Mouse (Mus musculus) inflammation-experienced regulatory T-cells, adult 6 months (primary cell): ENCODE data around the gene Lilra6. TPM values are rescaled to one million over a fixed set of nuclear protein-coding genes. Genes with fewer than 3 reads are reported as not detected.
"Not testable (repeated sequence)": the region's sequence is repeated elsewhere in the genome, so short reads cannot be mapped to it uniquely, and the experiment has no call there.

Source experiments
- ATAC-seq: one replicate; pipeline ENCODE4 v1.8.0; 2017
- polyA plus RNA-seq, 3 experiments: library from polyadenylated mRNA; unstranded; fragments of 100-300 nt; shearing (Covaris generic); gene quantifications; one replicate each; pipeline ENCODE4 v1.2.1; 2017

Gene Lilra6
- not detected for polyA plus RNA-seq

DNA sequence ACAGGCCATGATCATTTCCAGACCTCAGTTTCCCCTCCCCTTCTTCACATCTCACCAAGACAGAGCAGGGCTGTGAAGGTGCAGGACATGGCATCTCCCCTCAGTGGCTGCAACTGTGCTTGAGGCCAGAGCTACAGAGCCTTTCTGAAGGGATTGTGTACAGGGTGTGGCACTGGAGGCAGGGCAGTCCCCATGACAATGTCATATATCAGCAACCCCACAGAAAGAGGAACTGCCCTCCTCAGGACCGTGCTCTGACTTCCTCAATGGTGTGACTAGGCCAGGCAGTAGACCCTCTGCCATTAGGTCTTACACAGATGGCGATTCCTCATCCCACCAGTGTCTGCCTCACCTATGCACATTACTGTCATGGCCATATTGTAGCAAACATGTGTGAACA is at the start of gene Lilra6:
Gene Lilra6 (minus strand): TSS at position 117 of the 400 bp plus-strand sequence.
- not testable (repeated sequence) for ATAC-seq

DNA sequence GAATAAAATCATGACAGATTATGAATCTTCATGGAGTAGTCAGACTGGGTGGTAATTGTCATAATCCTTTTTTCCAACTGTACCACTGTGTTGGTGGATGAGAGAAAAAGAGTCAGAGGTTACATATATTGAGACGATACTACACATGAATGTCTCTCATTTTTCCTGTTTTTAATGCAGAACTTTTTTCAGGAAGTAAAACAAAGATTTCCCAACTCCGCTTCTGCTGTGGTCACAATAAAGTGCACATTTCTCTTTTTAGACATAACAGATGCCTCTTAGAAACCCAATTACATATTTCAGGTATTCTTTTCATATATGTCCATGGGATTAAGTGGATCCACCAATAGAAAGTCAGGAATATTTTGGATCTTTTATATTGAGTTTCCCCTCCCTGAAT is 46.7 kb upstream of the Lilra6 start:
- no peak for ATAC-seq

DNA sequence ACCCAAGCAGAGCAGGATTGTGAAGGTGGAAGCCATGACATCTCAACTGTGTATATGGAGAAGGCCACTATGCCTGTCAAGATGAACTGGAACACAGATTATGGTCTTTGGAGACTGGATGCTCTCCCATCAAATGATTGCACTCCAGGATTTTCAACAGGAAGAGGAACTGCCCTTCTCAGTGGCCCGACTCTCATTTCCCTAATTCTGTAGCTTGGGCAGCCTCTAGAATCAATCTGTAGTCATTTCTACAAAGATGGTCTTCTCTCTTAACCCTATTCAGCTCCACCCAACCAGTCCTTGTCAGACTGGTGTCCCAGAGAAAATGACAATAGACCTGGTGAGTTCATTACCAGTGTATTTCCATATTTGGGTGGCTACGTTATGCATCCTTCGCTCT is 42.1 kb upstream of the Lilra6 start:
- no peak for ATAC-seq

DNA sequence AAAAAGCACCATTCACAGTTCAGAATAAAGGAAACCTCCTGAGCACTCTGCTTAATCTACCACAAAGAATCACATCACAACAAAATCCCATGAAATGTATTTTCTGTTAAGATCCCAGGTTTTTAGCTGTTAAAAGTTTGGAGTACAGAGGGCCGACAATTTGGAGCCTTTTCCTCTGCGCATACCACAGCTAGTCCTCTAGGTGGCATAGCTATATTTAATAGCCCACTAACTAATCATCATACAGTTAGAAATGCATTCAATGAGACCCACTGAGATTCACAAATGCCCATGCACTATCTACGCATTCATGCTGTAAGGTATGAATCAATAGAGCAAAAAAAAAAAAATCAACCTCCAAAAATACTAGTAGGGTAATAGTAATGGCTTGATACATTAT is 33.9 kb upstream of the Lilra6 start:
- no peak for ATAC-seq

DNA sequence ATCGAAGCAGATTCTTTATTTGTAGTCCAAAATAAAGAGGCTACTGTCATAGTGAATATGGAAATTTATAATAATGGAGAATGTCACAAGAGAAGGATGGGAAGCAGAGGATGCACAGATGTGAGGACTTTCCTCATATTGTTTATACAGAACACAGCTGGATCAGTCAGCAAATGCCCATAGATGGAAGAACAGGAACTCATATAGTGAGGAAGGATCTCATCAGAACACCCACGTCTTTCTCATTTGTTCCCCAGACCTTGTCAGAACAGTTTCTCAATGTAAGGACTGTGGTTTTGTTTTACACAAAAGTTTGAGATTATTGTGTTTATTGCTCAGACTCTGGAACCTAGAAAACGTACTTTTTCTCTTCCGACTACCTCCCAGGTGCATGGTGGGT is 32.9 kb upstream of the Lilra6 start:
- ATAC-seq: no peak

DNA sequence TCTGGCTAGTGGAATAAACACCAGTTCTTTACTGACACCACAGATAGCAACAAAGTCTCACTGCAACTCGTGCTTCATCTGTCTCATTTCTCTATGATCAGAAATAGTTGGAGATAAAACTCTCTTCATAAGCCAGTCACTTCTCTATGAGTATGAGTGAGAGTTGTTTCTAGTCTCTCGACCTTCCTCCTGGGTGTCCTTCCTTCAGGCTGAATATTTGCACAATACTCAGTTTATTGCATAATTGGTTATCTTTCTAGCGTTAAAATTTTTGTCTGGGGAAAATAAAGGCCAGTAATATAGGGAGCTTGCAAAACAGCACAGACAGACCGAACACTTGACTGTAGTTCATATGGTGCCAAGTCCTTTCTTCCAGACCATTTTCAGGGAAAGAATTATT is 30.8 kb upstream of the Lilra6 start:
- ATAC-seq: no peak

DNA sequence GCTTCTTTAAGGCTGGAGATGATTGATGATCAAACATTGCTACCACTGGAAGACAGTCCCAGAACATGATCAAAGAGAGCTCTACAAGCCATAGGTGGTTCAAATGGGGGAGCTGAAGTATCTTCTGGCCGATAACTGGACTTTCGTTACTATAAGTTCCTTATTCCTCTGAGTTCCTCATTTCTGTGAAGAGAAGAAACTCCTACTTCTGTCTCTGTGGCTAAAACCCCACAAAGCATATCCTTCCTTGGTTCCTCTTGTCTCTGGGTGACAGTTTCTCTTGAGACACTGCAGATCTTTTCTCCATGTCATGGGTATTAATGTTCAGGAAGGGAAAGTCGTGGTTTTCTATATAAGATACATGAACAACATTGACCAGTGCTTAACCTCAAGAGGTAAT is 25.6 kb upstream of the Lilra6 start:
- no peak for ATAC-seq

DNA sequence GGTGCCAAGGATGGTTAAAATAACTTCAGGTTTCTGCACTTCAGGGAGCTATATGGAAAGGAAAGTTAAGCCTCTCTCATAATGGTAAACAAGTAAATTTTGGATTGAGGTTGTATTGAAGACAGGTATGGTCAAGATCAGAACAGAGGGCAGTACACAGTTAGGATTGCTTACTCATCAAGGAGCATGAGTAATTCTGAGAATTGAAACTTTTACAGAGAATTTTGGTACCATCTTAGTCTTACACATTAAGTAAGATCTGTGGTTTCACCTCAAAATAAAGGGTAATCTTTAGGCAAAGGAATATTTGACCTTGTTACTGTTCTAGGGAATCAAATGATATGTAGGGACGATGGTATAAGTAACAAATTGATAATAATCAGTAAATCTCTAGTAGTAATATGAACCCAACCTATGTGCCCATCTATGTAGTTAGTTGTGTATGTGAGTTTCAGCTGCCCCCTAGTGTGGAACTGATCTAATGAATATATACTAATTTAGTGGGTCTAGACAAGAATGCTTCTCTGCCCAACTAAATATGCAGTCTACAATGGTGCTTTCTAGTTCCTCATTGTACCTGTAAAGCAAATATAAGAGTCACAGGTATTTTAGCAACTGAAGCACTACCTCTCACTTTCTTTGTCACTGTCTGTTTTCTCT is 24.7 kb upstream of the Lilra6 start:
- no peak for ATAC-seq

DNA sequence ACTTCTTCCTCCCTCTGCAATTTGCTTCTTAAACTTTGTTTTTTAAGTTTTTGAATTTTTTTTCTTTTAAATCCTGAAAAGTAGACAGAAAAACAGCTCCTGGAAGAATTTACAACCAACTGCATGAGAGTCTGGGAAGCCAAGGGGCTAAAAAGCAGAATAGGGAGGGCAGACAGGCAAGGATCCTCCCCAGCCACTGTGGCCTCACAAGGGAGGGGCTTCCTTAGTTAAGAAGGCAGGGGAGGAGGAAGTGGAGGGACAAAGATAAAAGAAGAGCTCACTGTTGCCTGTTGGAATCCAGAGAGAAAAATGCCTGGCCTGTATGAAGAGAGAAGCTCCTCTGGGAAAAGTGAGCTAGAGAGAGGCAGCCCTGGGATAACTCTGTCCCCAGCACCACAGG is 20.2 kb upstream of the Lilra6 start:
- ATAC-seq: not testable (repeated sequence)

DNA sequence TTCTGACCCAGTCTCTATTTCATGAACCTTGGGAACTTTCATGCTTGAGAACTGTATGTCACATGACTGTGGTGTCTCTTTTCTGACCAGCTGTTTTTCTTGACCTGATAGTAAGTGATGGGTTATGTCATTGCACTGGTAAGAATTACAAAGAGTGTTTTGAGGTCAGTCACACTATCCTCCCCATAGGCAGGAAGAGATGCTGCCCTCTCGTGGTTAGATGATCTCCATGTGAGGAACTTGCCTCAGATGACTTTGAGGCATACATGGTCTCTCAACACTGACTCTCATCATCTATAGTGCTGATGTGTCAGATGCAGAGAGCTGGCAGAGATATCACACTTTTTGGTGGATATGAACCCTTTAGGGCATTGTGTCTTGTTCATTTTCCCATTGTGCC is 11.6 kb downstream of the Lilra6 start:
- ATAC-seq: no peak

DNA sequence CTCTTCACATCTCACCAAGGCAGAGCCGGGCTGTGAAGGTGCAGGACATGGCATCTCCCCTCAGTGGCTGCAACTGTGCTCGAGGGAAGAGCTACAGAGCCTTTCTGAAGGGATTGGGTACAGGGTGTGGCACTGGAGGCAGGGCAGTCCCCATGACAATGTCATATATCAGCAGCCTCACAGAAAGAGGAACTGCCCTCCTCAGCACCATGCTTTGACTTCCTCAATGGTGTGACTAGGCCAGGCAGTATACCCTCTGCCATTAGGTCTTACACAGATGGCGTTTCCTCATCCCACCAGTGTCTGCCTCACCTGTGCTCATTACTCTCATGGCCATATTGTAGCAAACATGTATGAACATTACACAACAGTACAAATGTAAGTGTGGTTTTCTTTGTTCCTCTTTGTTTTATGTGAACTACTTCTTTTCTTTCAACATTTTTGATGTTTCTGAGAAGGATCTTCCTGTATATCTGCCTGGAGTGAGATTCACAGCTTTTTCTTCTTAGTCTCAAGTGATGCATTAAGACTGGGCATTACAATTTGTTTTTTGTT is 17.2 kb downstream of the Lilra6 start, which contains the start of gene Gm14548:
Gene Gm14548 (minus strand): TSS at position 85 of the 555 bp plus-strand sequence.
- not testable (repeated sequence) for ATAC-seq

DNA sequence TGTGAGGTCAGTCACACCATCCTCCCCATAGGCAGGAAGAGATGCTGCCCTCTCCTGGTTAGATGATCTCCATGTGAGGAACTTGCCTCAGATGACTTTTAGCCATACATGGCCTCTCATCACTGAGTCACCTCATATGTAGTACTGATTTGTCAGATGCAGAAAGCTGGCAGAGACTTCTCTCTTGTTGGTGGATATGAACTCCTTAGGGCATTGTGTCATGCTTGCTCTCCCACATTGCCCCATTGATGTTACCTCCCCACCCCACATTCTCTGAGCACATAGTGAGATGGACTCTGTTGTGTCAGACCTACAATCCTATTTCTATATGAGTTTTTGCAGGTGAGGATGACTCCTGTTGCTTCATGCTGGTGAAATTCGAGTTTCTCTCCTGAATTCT is 40.3 kb downstream of the Lilra6 start:
- ATAC-seq: not testable (repeated sequence)

Other genes with a start within 250 kb of the Lilra6 start
- gene Leng1, start 249.7 kb downstream of the Lilra6 start, polyA plus RNA-seq: 1 to 10 TPM; 4.8 to 6.9 (median 6.0) TPM
- 10 to 100 TPM in 1 of 3 experiments, 1 to 10 TPM in 2; 5.5 to 14.4 (median 8.9) TPM for gene Tmc4, start 237.9 kb downstream of the Lilra6 start, polyA plus RNA-seq
- gene Tsen34, start 222.6 kb downstream of the Lilra6 start, polyA plus RNA-seq: 1 to 10 TPM; 7.0 to 9.4 (median 9.1) TPM
- gene Mboat7, start 222.0 kb downstream of the Lilra6 start, polyA plus RNA-seq: 10 to 100 TPM; 19.1 to 30.5 (median 20.5) TPM
- gene Rps9, start 211.5 kb downstream of the Lilra6 start, polyA plus RNA-seq: 1,000 to 10,000 TPM; 2,959 to 5,702 (median 4,871) TPM
- gene Pirb, start 195.1 kb downstream of the Lilra6 start, polyA plus RNA-seq: 1 to 10 TPM in 1 of 3 experiments, under 1 TPM in 2; 0.15 to 2.4 (median 0.33) TPM
- not detected for gene Gm15448, start 89.8 kb downstream of the Lilra6 start, polyA plus RNA-seq
- gene Pira2, start 70.5 kb downstream of the Lilra6 start, polyA plus RNA-seq: under 1 TPM in 1 of 3 experiments, not detected in 2; 0.62 TPM
- not detected for gene Gm14548, start 17.4 kb downstream of the Lilra6 start, polyA plus RNA-seq
- 10 to 100 TPM in 1 of 3 experiments, 1 to 10 TPM in 2; 1.3 to 16.5 (median 2.3) TPM for gene Lair1, start 147.7 kb upstream of the Lilra6 start, polyA plus RNA-seq
- under 1 TPM; 0.47 to 0.95 (median 0.62) TPM for gene Ttyh1, start 203.9 kb upstream of the Lilra6 start, polyA plus RNA-seq
- gene Leng8, start 221.5 kb upstream of the Lilra6 start, polyA plus RNA-seq: 10 to 100 TPM; 22.6 to 40.2 (median 24.9) TPM
- gene Leng9, start 234.9 kb upstream of the Lilra6 start, polyA plus RNA-seq: 1 to 10 TPM; 6.3 to 9.5 (median 7.2) TPM
- gene Cdc42ep5, start 249.4 kb upstream of the Lilra6 start, polyA plus RNA-seq: not detected